8 mouse cellular contexts compared by ENCODE assay signal in the genomic region with DNA sequence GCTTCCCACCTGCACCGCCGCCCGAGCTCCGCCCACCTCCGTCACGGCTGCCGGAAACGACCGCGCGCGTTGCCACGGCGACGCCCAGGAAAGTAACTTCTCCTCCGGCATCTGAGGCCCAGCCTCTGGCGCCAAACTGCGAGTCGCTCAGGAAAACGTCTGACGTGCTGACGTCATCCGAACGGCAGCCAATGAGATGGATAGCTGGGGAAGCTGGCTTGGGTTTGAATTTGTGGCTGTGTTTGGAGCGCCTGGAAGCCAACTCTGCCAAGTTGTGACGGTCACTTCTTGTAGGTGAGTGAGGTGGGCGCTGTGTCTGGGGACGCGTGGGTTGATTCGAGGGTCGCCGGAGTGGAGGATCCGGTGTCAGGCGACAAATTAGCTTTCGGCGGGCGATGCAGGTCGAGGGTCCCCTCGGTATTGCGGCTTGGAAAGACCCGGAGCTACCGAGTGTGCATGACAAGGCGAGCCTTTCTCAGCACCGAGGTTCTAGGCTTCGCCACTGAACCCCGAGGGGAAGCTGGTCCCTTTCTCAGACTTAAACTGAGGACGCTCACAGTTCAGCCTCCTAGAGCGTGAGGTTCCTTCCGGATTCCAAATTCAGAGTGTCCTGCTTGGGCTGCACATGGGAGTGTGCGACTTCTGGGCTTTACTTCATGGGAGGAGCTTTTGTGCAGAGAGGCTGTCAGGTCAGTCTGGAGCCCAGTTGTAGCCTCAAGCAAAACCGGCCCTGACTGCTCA. TPM values are rescaled to one million over a fixed set of nuclear protein-coding genes. Genes with fewer than 3 reads are reported as not detected.
A peak's percentile ranks its signal among the peaks of the same experiment; 100 is the strongest.
DNase-seq lines count a peak whose midpoint lies in the region; ATAC-seq lines count a peak whose summit lies in the region.

Gene Kif18a (plus strand): TSS at position 139 of the 741 bp plus-strand sequence.
Gene Mettl15 (minus strand): TSS at position 149 of the 741 bp plus-strand sequence.

- DNase-seq in adipocyte (ENCODE audit: low spot score): peak; percentile 99
- DNase-seq in embryo, embryonic 10 days (ENCODE audit: low spot score): peak; percentile 99
- DNase-seq in gastrocnemius, postnatal 10 days: peak; percentile 93
- DNase-seq in induced T-regulatory cell, adult 2 months (ENCODE audit: low read depth): peak; percentile 98
- peak; percentile 88 to 96 for DNase-seq in left cerebral cortex, adult 9 months (ENCODE audit: low spot score in 2 of 2)
- DNase-seq in right cerebral cortex, postnatal 14 days: peak; percentile 95
- DNase-seq in urinary bladder, postnatal 36 days (ENCODE audit: low spot score in 2 of 2): peak; percentile 89 to 94

- ATAC-seq in megakaryocyte progenitor cell, adult 5-6 weeks (replicated peaks; ENCODE audit: poor library complexity): peak; percentile 88

RNA-seq across cellular contexts. Expression of gene Kif18a, which starts in this region (rescaled TPM):
- 1 to 10 TPM; 2.0 to 3.0 TPM for total RNA-seq in gastrocnemius, postnatal 10 days (2021)
- total RNA-seq in megakaryocyte progenitor cell, adult 5-6 weeks (2015): 26.6 and 27.5 TPM in 2 replicates
- total RNA-seq in megakaryocyte progenitor cell, adult 5-6 weeks (2017): 22.7 and 31.2 TPM in 2 replicates

RNA-seq across cellular contexts. Expression of gene Mettl15, which starts in this region (rescaled TPM):
- total RNA-seq in gastrocnemius, postnatal 10 days (2021): 10 to 100 TPM in 1 of 2 experiments, 1 to 10 TPM in 1; 9.9 to 10.1 TPM
- 12.5 and 15.3 TPM in 2 replicates for total RNA-seq in megakaryocyte progenitor cell, adult 5-6 weeks (2015)
- total RNA-seq in megakaryocyte progenitor cell, adult 5-6 weeks (2017): 9.5 and 10.0 TPM in 2 replicates

Comparison
In these comparisons a context has a peak if more than half of its experiments do, and no peak if none do; other contexts are left out.
1. Peak in every context shown above with its lines: DNase-seq and ATAC-seq.
2. RNA of gene Kif18a (total RNA-seq): 22.7 to 31.2 TPM in megakaryocyte progenitor cell, adult 5-6 weeks; 2.0 to 3.0 TPM in gastrocnemius, postnatal 10 days; every median in the first group is over 4 times any median in the second.